Mouse (Mus musculus) forebrain, embryonic 11.5 days (tissue): ENCODE data around the gene Slc8a1. TPM values are rescaled to one million over a fixed set of nuclear protein-coding genes. Genes with fewer than 3 reads are reported as not detected.

Experiments
- ATAC-seq: fragments of 200-750 bp; cut with Nextera tagmentation; replicated peaks from 2 replicates; pipeline ENCODE4 v1.8.0; 2017; ENCODE audit warnings: moderate TSS enrichment; ENCODE audit not compliant: low FRiP score
- DNase-seq: peaks from one replicate; pipeline ENCODE4 v3.0.0-alpha.2; 2017; ENCODE audit warnings: low spot score
- H3K27ac ChIP-seq: fragments of 300-500 bp; sonication (generic); 2 replicates; pipeline ENCODE4 v1.5.1; 2014; ENCODE audit warnings: low read depth, low read length
- H3K27me3 ChIP-seq: fragments of 300-500 bp; sonication (generic); 2 replicates; pipeline ENCODE4 v1.6.1; 2014; ENCODE audit warnings: mild to moderate bottlenecking, low read length, mixed read lengths; ENCODE audit not compliant: control insufficient read depth, insufficient read depth
- H3K36me3 ChIP-seq: fragments of 300-500 bp; sonication (generic); 2 replicates; pipeline ENCODE4 v1.6.1; 2014; ENCODE audit warnings: mild to moderate bottlenecking, low read length, moderate library complexity, mixed read lengths; ENCODE audit not compliant: control insufficient read depth, insufficient read depth
- H3K4me1 ChIP-seq: fragments of 300-500 bp; sonication (generic); replicated peaks from 2 replicates; pipeline ENCODE4 v1.6.1; 2014; ENCODE audit warnings: low read length, mixed read lengths; ENCODE audit not compliant: control insufficient read depth, insufficient read depth
- H3K4me2 ChIP-seq: fragments of 300-500 bp; sonication (generic); 2 replicates; pipeline ENCODE4 v1.6.1; 2014; ENCODE audit warnings: low read depth, mild to moderate bottlenecking, low read length, moderate library complexity, mixed read lengths; ENCODE audit not compliant: severe bottlenecking
- H3K4me3 ChIP-seq: fragments of 300-500 bp; sonication (generic); 2 replicates; pipeline ENCODE4 v1.5.1; 2014; ENCODE audit warnings: low read depth, low read length
- H3K9ac ChIP-seq: fragments of 300-500 bp; sonication (generic); 2 replicates; pipeline ENCODE4 v1.6.1; 2014; ENCODE audit warnings: low read length
- H3K9me3 ChIP-seq: fragments of 300-500 bp; sonication (generic); 2 replicates; pipeline ENCODE4 v1.6.1; 2016; ENCODE audit warnings: low read length, mixed read lengths; ENCODE audit not compliant: control insufficient read depth
- WGBS: fragments of 180-500 bp; shearing (Covaris S2); extraction: QIAGEN DNeasy Blood & Tissue Kit; methylation state at CpG from one replicate; pipeline ENCODE4 v1.1.7; 2014; 5-methylcytosine and 5-hydroxymethylcytosine counted together
- polyA plus RNA-seq: library from polyadenylated mRNA; unstranded; fragments of >200 nt; fragmentation: Nextera tagmentation; extraction: Ambion mirVana; gene quantifications from 2 replicates; pipeline ENCODE4 v1.2.1, GENCODE M21; 2014

The Slc8a1 gene
- polyA plus RNA-seq, 1 experiment from 2014 or later, result 3.6 TPM

- Histone ChIP-seq H3K4me1 (no peaks in the 10 kb centered on the region), H3K27ac (no peak overlapping the region), H3K4me2 (no peak overlapping the region), H3K9ac (no peak overlapping the region), H3K36me3 (no peaks in the 10 kb centered on the region), H3K9me3 (no peaks in the 10 kb centered on the region), H3K4me3 (no peak overlapping the region), H3K27me3 (peaks cover 20% of the 10 kb centered on the region)
- 50% methylated on average over 2 of the region's 2 CpGs for WGBS
- ATAC-seq (no peak), DNase-seq (no peak)
Measured at GRCm38 (mm10) chr17:81667935-81668334, 70.2 kb downstream of the Slc8a1 start.

- DNase-seq (no peak), ATAC-seq (no peak)
Measured at GRCm38 (mm10) chr17:81666551-81666950, 71.6 kb downstream of the Slc8a1 start.

GRCm38 (mm10) chr17:81664916-81665315 lies 73.3 kb downstream of the Slc8a1 start:
- DNase-seq (no peak), ATAC-seq (no peak)
- WGBS, result 85% methylated on average over 4 of the region's 4 CpGs
- H3K27ac ChIP-seq, result no peak overlapping the region
- no peaks in the 10 kb centered on the region for H3K9me3 ChIP-seq
- H3K4me2 ChIP-seq, result no peak overlapping the region
- no peak overlapping the region for H3K9ac ChIP-seq
- H3K36me3 ChIP-seq, result no peaks in the 10 kb centered on the region
- H3K27me3 ChIP-seq, result no peaks in the 10 kb centered on the region
- H3K4me1 ChIP-seq, result no peaks in the 10 kb centered on the region
- H3K4me3 ChIP-seq, result no peak overlapping the region

More at GRCm38 (mm10) chr17:81666551-81666950, 71.6 kb downstream of the Slc8a1 start:
- WGBS, result 41% methylated on average over 2 of the region's 2 CpGs
- Histone ChIP-seq H3K36me3 (no peaks in the 10 kb centered on the region), H3K4me3 (no peak overlapping the region), H3K9ac (no peak overlapping the region), H3K4me1 (no peaks in the 10 kb centered on the region), H3K27me3 (peaks cover 10% of the 10 kb centered on the region), H3K27ac (no peak overlapping the region), H3K4me2 (no peak overlapping the region), H3K9me3 (no peaks in the 10 kb centered on the region)

GRCm38 (mm10) chr17:81657828-81658227 lies 80.3 kb downstream of the Slc8a1 start:
- H3K36me3 ChIP-seq, result no peaks in the 10 kb centered on the region
- ATAC-seq (no peak), DNase-seq (no peak)
- no peak overlapping the region for H3K9ac ChIP-seq
- 95% methylated on average over 1 of the region's 1 CpGs for WGBS
- H3K27ac ChIP-seq, result no peak overlapping the region
- no peak overlapping the region for H3K4me3 ChIP-seq
- H3K27me3 ChIP-seq, result no peaks in the 10 kb centered on the region
- no peaks in the 10 kb centered on the region for H3K4me1 ChIP-seq
- no peak overlapping the region for H3K4me2 ChIP-seq
- no peaks in the 10 kb centered on the region for H3K9me3 ChIP-seq

- no peak overlapping the region for H3K27ac ChIP-seq
- ATAC-seq (no peak), DNase-seq (no peak)
- H3K4me3 ChIP-seq, result no peak overlapping the region
- no peaks in the 10 kb centered on the region for H3K27me3 ChIP-seq
- H3K9ac ChIP-seq, result no peak overlapping the region
- H3K9me3 ChIP-seq, result no peaks in the 10 kb centered on the region
- no peaks in the 10 kb centered on the region for H3K36me3 ChIP-seq
- H3K4me2 ChIP-seq, result no peak overlapping the region
- no peaks in the 10 kb centered on the region for H3K4me1 ChIP-seq
- 85% methylated on average over 2 of the region's 2 CpGs for WGBS
Measured at GRCm38 (mm10) chr17:81654548-81654947, 83.6 kb downstream of the Slc8a1 start.

- Histone ChIP-seq H3K36me3 (no peaks in the 10 kb centered on the region), H3K27ac (no peak overlapping the region), H3K4me2 (no peak overlapping the region), H3K4me3 (no peak overlapping the region), H3K9me3 (no peaks in the 10 kb centered on the region), H3K4me1 (no peaks in the 10 kb centered on the region), H3K27me3 (no peaks in the 10 kb centered on the region), H3K9ac (no peak overlapping the region)
- WGBS, result 82% methylated on average over 1 of the region's 1 CpGs
- no peak for ATAC-seq
- no peak for DNase-seq
Measured at GRCm38 (mm10) chr17:81652958-81653357, 85.2 kb downstream of the Slc8a1 start.

- no peak overlapping the region for H3K4me2 ChIP-seq
- H3K27ac ChIP-seq, result no peak overlapping the region
- no peaks in the 10 kb centered on the region for H3K36me3 ChIP-seq
- no peaks in the 10 kb centered on the region for H3K9me3 ChIP-seq
- no peak overlapping the region for H3K9ac ChIP-seq
- no peak overlapping the region for H3K4me3 ChIP-seq
- H3K4me1 ChIP-seq, result no peaks in the 10 kb centered on the region
- WGBS, result 85% methylated on average over 2 of the region's 2 CpGs
- no peak for ATAC-seq
- no peak for DNase-seq
- H3K27me3 ChIP-seq, result no peaks in the 10 kb centered on the region
Measured at GRCm38 (mm10) chr17:81636822-81637221, 101.4 kb downstream of the Slc8a1 start.

- ATAC-seq, result no peak
- Histone ChIP-seq H3K27ac (no peak overlapping the region), H3K4me3 (no peak overlapping the region), H3K27me3 (no peaks in the 10 kb centered on the region), H3K9ac (no peak overlapping the region), H3K36me3 (no peaks in the 10 kb centered on the region), H3K4me1 (no peaks in the 10 kb centered on the region), H3K4me2 (no peak overlapping the region), H3K9me3 (no peaks in the 10 kb centered on the region)
- 82% methylated on average over 2 of the region's 2 CpGs for WGBS
- no peak for DNase-seq
Measured at GRCm38 (mm10) chr17:81630471-81630870, 107.7 kb downstream of the Slc8a1 start.

- H3K4me1 ChIP-seq, result no peaks in the 10 kb centered on the region
- no peaks in the 10 kb centered on the region for H3K36me3 ChIP-seq
- DNase-seq (no peak), ATAC-seq (no peak)
- no peaks in the 10 kb centered on the region for H3K9me3 ChIP-seq
- 60% methylated on average over 2 of the region's 2 CpGs for WGBS
- no peak overlapping the region for H3K27ac ChIP-seq
- H3K4me3 ChIP-seq, result no peak overlapping the region
- no peaks in the 10 kb centered on the region for H3K27me3 ChIP-seq
- H3K4me2 ChIP-seq, result no peak overlapping the region
- H3K9ac ChIP-seq, result no peak overlapping the region
Measured at GRCm38 (mm10) chr17:81621188-81621644, 117.0 kb downstream of the Slc8a1 start.
